Mouse (Mus musculus): ENCODE measurements around the gene Chn2. TPM values are rescaled to one million over a fixed set of nuclear protein-coding genes. Genes with fewer than 3 reads are reported as not detected.

Chn2 gene
- not detected in 2 replicates for polyA plus RNA-seq (2012)

DNA sequence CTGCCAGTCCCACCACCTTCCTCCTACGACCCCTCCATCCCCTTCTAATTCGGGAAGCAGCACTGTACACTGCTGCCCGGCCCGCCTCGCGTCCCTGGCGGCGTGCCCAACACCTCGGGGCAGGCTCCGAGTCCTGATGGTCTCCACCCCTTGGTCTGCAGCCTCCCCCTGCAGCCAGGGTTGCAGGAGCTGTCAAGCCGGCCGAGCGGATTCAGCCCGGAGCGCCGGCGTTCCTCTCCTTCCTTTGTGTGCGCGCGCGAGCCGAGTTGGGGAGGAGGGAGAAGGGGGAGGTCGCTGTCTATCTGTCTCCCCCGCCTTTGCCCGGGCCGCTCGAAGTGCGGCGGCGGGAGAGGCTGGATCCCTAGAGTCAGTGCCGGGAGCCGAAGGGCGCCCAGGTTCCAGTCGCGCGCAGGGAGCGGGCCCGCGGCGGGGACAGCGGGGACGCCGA lies at the start of gene Chn2:
Chn2 (plus strand) TSS at position 198 of the 448 bp plus-strand sequence.
- Histone ChIP-seq H3K36me3 (ENCODE audit: control insufficient read depth) (no peaks in the 10 kb centered on the region), H3K4me3 (replicated peaks) (peak within 1 kb of the TSS; percentile 51), H3K9me3 (ENCODE audit: control insufficient read depth, low read length) (no peaks in the 10 kb centered on the region), H3K4me1 (ENCODE audit: control insufficient read depth) (no peaks in the 10 kb centered on the region), H3K27me3 (ENCODE audit: control insufficient read depth) (peaks cover 48% of the 10 kb centered on the region)
- no peak for TF ChIP-seq GATA1 (IDR thresholded peaks at IDR 0.05; ENCODE audit: low read length)
- TF ChIP-seq TAL1 (IDR thresholded peaks at IDR 0.05; ENCODE audit: low read length): no peak

GRCm38 (mm10) chr6:53992386-53992785 lies 47.0 kb upstream of the Chn2 start:
- Histone ChIP-seq H3K36me3 (ENCODE audit: control insufficient read depth) (no peaks in the 10 kb centered on the region), H3K9me3 (ENCODE audit: control insufficient read depth, low read length) (no peaks in the 10 kb centered on the region), H3K4me1 (ENCODE audit: control insufficient read depth) (no peaks in the 10 kb centered on the region), H3K27me3 (ENCODE audit: control insufficient read depth) (peaks cover 6% of the 10 kb centered on the region), H3K4me3 (replicated peaks) (no peak overlapping the region)
- TF ChIP-seq TAL1 (IDR thresholded peaks at IDR 0.05; ENCODE audit: low read length) (no peak), GATA1 (IDR thresholded peaks at IDR 0.05; ENCODE audit: low read length) (no peak)

- Histone ChIP-seq H3K4me3 (replicated peaks) (no peak overlapping the region), H3K9me3 (ENCODE audit: control insufficient read depth, low read length) (no peaks in the 10 kb centered on the region), H3K36me3 (ENCODE audit: control insufficient read depth) (no peaks in the 10 kb centered on the region), H3K27me3 (ENCODE audit: control insufficient read depth) (0 out of 2 replicates have a peak, but pooled peaks cover 2% of the 10 kb centered on the region), H3K4me1 (ENCODE audit: control insufficient read depth) (no peaks in the 10 kb centered on the region)
- no peak for TF ChIP-seq TAL1 (IDR thresholded peaks at IDR 0.05; ENCODE audit: low read length)
These were observed 43.8 kb upstream of the Chn2 start for GRCm38 (mm10) chr6:53995519-53995918.

- no peaks in the 10 kb centered on the region for H3K36me3 ChIP-seq (ENCODE audit: control insufficient read depth)
- no peaks in the 10 kb centered on the region for H3K27me3 ChIP-seq (ENCODE audit: control insufficient read depth)
- H3K9me3 ChIP-seq (ENCODE audit: control insufficient read depth, low read length): no peaks in the 10 kb centered on the region
- H3K4me1 ChIP-seq (ENCODE audit: control insufficient read depth): no peaks in the 10 kb centered on the region
- no peak overlapping the region for H3K4me3 ChIP-seq (replicated peaks)
- TF ChIP-seq GATA1 (IDR thresholded peaks at IDR 0.05; ENCODE audit: low read length): no peak
- TF ChIP-seq TAL1 (IDR thresholded peaks at IDR 0.05; ENCODE audit: low read length): no peak
These were observed 43.0 kb upstream of the Chn2 start for GRCm38 (mm10) chr6:53996226-53996955.

- H3K4me3 ChIP-seq (replicated peaks): no peak overlapping the region
- no peaks in the 10 kb centered on the region; the same call in 1 of the 2 replicates for H3K4me1 ChIP-seq (ENCODE audit: control insufficient read depth)
- TF ChIP-seq TAL1 (IDR thresholded peaks at IDR 0.05; ENCODE audit: low read length): no peak
- no peak for TF ChIP-seq GATA1 (IDR thresholded peaks at IDR 0.05; ENCODE audit: low read length)
- no peaks in the 10 kb centered on the region for H3K36me3 ChIP-seq (ENCODE audit: control insufficient read depth)
- no peaks in the 10 kb centered on the region for H3K27me3 ChIP-seq (ENCODE audit: control insufficient read depth)
- no peaks in the 10 kb centered on the region for H3K9me3 ChIP-seq (ENCODE audit: control insufficient read depth, low read length)
These were observed 34.1 kb upstream of the Chn2 start for GRCm38 (mm10) chr6:54005302-54005701.

DNA sequence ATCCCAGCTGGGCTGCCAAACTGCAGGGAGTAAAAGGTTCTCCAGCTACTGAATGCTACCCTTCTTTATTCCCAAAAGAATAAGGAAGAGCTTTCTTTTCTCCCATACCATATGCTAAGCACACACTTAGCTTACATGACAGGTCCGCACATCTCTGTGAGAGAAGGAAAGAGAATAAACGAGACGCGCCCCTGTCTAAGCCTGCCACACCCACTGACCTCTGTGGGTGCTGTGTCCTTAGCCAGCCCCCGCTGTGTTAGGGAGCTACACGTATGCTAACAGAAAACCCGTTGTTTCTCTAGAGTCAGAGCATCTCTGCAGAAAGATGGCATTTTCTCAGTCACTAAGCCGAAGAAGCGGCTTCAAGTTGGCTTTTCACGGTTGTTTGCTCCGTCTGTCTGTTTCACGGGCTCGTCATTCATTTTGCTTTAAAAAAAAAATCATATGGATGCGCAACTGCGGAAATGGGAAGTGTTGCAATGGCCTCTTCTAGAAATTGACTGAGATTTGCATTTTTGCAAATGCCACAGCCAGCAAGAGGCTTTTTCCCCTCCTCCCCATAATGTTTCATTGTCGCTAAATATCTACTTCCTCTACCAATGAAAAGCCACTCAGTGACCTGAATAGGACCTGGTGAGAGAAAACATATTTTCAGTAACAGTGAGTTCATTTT lies 30.8 kb upstream of the Chn2 start:
- Histone ChIP-seq H3K36me3 (ENCODE audit: control insufficient read depth) (no peaks in the 10 kb centered on the region), H3K4me1 (ENCODE audit: control insufficient read depth) (no peaks in the 10 kb centered on the region; the same call in 1 of the 2 replicates), H3K9me3 (ENCODE audit: control insufficient read depth, low read length) (no peaks in the 10 kb centered on the region), H3K4me3 (replicated peaks) (no peak overlapping the region), H3K27me3 (ENCODE audit: control insufficient read depth) (no peaks in the 10 kb centered on the region)
- TF ChIP-seq GATA1 (IDR thresholded peaks at IDR 0.05; ENCODE audit: low read length) (no peak), TAL1 (IDR thresholded peaks at IDR 0.05; ENCODE audit: low read length) (no peak)

DNA sequence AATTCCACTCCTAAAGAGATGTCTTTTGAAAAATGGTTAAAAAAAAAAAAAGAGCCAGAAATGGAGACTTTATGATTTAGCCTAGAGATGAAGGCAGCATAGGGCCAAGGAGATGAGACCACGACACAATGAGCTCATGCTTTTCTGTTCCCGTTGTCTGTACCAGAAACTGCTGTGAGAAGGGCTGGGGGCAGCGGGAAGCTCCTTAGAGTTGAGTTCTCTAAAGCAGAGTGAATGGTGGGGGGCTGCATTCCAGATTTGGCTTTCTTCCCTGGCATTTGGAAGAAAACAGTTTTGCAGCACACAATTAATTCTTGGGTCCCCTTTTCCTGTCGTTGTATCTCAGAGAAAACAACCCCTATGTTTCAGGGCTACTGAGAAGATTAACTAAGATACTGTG lies 30.1 kb upstream of the Chn2 start:
- H3K27me3 ChIP-seq (ENCODE audit: control insufficient read depth): no peaks in the 10 kb centered on the region
- TF ChIP-seq GATA1 (IDR thresholded peaks at IDR 0.05; ENCODE audit: low read length): no peak
- no peak for TF ChIP-seq TAL1 (IDR thresholded peaks at IDR 0.05; ENCODE audit: low read length)

DNA sequence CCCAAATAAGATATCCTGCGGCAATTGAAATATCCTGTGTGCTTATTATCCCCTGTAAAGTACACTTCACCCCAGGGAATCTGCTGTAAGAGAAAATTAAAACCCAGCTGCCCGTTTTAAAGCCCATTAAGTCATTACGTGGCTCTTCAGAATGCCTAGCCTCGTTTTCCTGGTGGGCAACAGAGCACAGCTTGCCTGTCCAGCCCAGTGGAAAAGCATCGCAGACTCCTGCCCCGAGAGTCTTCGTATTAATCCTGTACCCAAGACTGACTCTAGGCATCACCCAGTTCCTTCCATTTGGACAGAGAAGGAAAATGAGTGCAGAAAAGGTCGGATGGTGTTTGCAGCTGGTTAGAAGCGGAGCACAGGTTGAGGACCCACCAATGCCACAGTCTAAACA lies 29.0 kb upstream of the Chn2 start:
- Histone ChIP-seq H3K27me3 (ENCODE audit: control insufficient read depth) (no peaks in the 10 kb centered on the region), H3K4me1 (ENCODE audit: control insufficient read depth) (no peaks in the 10 kb centered on the region), H3K9me3 (ENCODE audit: control insufficient read depth, low read length) (no peaks in the 10 kb centered on the region), H3K4me3 (replicated peaks) (no peak overlapping the region), H3K36me3 (ENCODE audit: control insufficient read depth) (no peaks in the 10 kb centered on the region)
- TF ChIP-seq TAL1 (IDR thresholded peaks at IDR 0.05; ENCODE audit: low read length) (no peak), GATA1 (IDR thresholded peaks at IDR 0.05; ENCODE audit: low read length) (no peak)

More for the DNA sequence above, 30.1 kb upstream of the Chn2 start:
- H3K36me3 ChIP-seq (ENCODE audit: control insufficient read depth): no peaks in the 10 kb centered on the region
- no peak overlapping the region for H3K4me3 ChIP-seq (replicated peaks)
- H3K4me1 ChIP-seq (ENCODE audit: control insufficient read depth): no peaks in the 10 kb centered on the region; the same call in 1 of the 2 replicates
- H3K9me3 ChIP-seq (ENCODE audit: control insufficient read depth, low read length): no peaks in the 10 kb centered on the region

DNA sequence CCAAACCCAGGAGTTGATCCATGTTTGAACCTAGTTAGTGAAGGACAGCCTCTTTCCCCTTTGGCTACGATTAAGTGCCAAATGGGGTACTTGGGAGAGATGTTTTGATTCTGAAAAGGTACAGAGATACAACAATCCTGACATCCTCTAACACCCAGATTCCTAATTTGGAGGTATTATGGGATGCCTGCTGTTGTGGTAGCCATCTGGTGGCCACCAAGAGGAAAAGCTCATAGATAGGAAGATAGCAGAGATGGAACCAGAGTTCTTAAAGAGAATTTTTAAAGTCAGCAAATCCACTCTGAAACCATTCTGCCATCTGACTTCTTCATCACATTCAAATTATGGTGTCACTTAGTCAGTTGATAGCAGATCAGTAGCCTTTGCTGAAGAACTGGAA lies 27.2 kb upstream of the Chn2 start:
- H3K36me3 ChIP-seq (ENCODE audit: control insufficient read depth): no peaks in the 10 kb centered on the region
- H3K27me3 ChIP-seq (ENCODE audit: control insufficient read depth): no peaks in the 10 kb centered on the region
- no peaks in the 10 kb centered on the region for H3K9me3 ChIP-seq (ENCODE audit: control insufficient read depth, low read length)
- TF ChIP-seq GATA1 (IDR thresholded peaks at IDR 0.05; ENCODE audit: low read length): no peak
- TF ChIP-seq TAL1 (IDR thresholded peaks at IDR 0.05; ENCODE audit: low read length): no peak
- H3K4me3 ChIP-seq (replicated peaks): no peak overlapping the region
- H3K4me1 ChIP-seq (ENCODE audit: control insufficient read depth): no peaks in the 10 kb centered on the region

Measured in erythroblast, embryonic 14.5 days (primary cell).